Mouse (Mus musculus) lung, adult 2 months (tissue): ENCODE measurements around the gene Krtap4-9.

Source experiments
- CTCF ChIP-seq: fragments of 200-500 bp; IDR thresholded peaks from 2 replicates; pipeline ENCODE4 v1.5.1; 2011; ENCODE audit warnings: mild to moderate bottlenecking, low read length, control low read depth; ENCODE audit not compliant: insufficient read depth
- POLR2A ChIP-seq: fragments of 200-500 bp; IDR thresholded peaks from 2 replicates; pipeline ENCODE4 v1.6.1; 2011; ENCODE audit warnings: low read depth, mild to moderate bottlenecking, control low read depth, low read length, borderline replicate concordance; ENCODE audit errors: extremely low read depth

DNA sequence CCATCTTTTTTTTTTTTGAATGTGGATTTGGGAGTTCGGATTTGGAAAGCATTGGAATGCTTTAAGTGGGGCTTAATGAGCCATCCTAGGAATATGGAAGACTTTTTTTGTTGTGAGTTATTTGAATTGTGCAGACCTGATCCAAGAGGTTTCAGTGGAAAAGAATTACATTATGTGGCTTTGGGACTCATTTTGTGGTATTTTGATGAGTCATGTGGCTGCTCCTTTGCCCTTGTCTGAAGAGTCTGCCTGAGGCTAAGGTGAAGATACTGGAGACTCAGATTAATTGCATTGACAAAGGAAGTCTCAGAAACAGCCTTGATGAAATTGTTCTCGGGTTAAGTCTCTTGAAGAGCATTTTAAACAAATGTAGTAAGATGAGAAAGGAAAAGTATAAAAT, 16.6 kb upstream of the Krtap4-9 start:
- TF ChIP-seq CTCF: no peak
- no peak for TF ChIP-seq POLR2A
